Mouse (Mus musculus): ENCODE data around the gene Cbfa2t2.

Gene Cbfa2t2

DNA sequence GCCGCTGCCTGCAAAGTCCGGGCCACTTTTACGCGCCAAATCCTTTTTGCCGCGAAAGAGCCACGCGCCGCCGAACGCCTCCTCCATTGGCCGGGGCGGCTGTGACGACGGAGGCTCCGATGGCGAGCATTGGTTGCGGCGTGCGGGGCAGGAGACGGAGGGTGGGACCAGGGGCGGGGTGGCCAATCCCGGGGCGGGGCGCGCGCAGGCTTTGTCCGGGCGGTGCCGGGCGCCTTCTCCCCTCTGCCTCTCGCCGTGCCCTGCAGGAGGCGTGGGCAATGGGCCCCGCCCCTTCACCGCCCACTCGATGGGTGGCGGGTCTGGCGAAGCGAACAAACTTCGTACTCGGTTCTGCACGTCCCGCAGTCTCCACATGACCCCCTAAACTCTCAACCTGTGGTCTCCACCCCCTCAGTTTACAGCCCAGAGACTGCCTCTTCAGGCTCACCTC is 133.6 kb downstream of the Cbfa2t2 start, which contains the start of gene E2f1:
E2f1 (minus strand) TSS at position 57 of the 451 bp plus-strand sequence.
- peak; percentile 98 for DNase-seq

DNA sequence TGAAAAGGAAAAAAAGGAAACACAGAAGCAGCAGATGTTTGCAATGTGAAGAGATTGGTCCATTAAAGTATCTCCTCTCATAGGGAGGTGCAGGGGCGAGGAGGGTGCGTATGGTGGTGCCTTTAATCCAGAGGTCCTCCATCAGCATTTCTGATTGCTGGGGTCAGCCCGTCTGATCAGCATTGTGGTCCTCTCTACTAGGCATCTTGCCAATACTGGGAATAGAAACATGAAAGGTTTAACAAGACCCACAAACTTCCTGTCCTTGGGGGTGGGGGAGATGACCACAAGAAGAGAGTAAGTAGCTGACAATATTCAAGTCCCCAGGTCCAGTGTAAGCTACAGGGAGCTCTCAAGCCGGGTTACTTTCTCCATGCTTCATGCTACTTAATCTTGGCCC is 134.4 kb downstream of the Cbfa2t2 start:
- no peak for DNase-seq

DNA sequence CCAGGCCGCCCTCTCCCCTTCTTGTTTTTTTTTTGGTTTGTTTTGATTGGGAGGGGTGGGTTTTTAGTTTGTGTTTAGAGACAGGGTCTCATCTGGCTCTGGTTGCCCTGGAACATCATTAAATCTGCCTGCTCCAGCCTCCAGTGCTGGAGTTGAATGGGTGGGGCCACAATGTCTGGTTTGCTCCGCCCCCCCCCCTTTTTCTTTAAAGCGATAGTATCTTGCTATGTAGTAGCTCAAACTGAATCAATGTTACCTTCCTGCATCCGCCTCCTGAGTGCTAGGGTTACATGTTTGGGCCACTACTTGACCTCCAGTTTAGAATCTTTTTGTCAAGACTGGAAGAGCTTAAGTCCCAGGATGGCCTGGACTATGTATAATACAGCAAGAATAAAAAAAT is 135.0 kb downstream of the Cbfa2t2 start:
- DNase-seq = no peak

DNA sequence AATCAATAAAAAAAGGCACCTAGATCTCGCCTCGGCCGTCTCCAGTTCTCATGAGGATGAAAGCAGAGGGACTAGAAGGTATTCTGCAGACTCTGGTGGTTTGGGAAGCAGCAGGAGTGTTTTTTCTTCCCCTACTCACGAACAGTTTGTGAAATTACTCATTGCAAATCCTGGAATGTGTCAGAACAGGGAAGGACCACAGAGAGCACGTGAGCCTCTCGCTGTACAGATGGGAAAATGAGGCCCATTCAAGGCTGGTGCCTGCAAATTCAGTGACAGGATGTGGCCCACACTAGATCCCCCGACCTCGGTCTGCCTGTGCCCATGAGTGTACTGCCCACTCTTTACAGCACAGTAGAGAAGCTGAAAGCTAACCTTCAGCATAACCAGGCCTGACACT is 135.7 kb downstream of the Cbfa2t2 start:
- no peak for DNase-seq

DNA sequence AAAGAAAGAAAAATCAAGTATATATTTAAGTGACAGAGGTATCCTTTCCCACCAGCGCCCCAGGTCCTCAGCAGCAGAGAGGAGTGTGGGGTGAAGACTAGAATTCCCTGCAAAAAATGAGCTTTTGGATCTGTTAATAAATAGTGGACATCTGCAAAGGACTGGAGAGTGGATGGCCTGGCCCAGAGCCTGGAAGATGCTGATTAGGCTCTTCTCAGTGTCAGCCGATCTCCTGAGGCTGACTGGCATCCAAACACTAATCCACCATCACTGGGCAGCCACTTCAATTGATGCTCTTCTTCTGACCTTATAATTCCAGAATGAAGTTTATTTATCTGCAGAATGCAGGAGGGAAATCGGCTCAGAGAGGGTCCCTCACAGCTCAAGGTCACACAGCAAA is 136.7 kb downstream of the Cbfa2t2 start:
- no peak for DNase-seq

DNA sequence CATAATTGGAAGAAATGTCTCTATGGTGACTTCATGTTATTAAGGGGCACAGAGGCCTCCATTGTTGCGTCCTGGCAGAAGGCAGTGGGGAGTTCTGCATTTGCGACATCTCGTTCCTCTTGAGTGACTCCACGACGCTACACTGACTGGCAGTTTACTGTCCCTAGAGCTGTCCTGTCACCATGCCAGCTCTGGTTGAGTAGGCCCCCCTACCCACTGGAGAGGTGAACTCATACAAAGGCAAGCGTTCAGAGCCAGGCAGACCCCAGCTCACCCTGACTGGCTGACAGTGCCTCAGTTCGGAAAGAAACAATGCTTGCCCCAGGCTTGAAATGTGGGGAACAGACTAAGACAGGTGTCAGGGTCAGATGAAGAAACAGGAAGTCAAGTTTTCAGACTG is 138.0 kb downstream of the Cbfa2t2 start:
- no peak for DNase-seq

DNA sequence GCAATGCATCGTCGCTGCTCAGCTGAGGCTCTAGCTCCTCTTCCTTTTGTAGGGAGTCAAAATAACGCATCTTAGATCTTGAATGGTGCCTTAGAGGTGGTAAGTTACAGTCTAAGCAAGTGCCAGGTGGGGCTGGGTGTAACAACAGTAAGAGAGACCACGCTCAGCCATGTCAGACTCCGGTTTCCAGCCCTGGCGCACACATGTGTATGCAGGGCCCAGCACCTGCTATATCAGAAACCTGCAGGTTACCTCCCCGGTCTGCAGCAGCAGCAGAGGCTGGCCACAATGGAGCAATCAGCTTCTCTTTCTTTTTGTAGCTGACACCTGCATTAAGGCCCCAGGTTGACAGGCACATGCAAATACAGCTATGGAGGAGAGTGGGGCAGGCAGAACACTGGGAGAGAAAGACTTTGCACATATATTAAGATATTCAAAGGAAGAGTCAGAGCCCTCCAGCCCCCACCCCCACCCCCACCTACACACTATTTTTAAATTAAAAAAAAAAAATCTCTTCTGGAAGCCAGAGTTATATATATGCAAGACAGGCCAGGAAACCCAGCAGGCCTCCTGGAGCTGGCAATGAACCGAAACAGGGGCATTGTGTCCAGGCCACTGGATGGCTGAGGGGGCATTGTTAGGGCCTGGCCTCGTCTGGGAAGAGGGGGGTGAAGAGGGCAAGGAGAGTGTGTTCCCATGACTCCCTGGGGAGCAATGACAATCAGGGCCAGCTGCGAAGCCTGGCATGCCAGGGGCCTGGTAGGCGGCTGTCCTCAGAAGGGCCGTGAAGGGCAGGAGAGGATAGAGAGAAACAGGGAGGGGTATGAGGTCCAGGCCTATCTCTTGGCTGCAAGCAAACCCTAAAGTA is 140.8 kb downstream of the Cbfa2t2 start:
- DNase-seq = no peak

DNA sequence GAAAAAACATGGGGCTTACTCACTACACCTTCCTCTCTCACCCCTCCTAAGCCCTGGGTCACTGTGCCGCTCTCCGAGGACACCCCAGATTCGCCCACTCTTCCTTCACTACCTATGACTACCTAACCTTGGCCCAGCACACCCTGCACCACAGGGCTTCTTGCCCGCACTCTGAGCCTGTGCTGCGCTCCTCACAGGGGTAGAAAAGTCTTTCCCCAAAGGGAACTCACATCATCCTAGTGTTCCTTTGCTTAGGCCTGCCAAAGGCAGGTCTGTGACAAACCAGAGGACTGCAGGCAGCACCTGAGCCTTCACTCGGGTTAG is 141.4 kb downstream of the Cbfa2t2 start:
- DNase-seq = no peak

DNA sequence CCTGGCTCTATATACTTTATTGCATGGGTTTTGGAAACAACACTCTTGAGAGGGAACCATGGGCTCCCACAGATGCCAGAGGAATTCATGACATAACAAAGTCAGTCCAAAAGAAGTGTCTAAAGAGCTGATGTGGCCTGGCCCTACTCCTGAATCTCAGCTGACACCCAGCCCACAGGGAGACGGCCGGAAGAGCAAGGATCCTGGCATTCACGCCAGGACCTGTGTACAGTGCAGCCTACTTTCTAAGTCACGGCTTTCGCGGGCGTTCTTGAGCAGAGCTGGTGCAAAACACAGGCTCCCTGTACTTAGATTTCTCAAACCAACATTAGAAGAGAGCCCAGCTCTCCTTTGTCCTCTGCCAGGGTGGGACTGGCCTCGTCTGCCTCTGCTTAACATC is 144.3 kb downstream of the Cbfa2t2 start:
- no peak for DNase-seq

DNA sequence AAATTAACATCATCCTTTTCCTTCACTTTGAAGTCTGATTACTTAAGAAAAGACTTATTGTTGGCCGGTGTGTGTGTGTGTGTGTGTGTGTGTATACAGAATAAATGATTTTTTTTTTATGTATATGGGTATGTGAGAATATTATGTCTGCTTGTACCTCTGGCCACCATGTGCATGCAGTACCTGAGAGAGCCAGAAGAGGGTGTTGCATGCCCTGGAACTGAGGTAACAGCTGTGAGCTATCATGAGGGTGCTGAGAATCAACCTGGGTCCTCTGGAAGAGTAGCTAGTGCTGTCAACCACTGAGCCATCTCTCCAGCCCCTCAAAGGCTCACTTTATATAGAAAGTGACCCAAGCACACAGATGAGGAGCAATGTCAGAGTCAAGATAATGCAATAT is 145.1 kb downstream of the Cbfa2t2 start:
- no peak for DNase-seq

DNA sequence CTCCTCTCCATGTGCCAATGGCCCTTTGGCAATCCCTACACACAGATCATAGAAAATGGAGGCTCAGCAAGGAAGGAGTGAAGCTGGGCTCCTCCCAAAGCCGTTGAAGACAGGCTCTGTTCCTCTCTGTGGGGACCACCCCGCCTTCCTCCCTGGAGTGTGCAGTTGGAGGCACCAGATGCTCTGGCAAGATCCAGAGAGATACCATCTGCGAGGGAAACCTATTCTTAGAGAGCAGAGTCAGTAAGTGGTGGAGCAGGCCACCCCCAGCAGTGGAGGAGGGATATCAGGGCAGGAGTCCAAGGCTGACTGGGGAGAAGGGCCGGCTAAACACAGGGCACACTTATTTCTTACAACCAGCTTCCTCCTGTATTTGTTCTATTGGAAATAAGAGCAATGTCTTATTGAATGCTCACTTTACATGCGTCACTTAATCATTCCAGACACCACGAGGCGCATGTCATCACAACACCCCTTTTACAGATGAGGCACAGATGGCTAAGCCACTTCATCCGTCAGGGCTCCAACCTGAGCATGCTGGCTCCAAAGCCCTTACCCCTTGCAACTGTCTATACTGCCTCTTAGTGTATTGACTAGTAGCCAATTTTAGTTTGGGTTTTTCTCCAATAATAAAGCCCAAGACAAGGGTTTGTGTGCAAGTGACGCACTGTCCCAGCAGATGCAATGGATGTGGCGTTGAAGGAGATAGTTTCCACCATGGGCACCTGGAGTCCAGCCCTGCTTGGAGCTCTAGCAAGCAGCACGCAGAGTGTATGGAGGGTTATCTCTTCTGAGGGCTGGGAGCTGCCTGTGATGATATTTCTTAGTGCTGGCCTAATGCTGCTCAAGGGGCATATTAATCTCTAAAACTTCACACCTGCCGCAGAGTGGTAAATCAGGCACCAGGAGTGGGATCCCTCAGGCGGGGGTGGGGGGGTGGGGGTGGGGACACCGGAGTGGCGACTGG is 147.9 kb downstream of the Cbfa2t2 start:
- no peak for DNase-seq

DNA sequence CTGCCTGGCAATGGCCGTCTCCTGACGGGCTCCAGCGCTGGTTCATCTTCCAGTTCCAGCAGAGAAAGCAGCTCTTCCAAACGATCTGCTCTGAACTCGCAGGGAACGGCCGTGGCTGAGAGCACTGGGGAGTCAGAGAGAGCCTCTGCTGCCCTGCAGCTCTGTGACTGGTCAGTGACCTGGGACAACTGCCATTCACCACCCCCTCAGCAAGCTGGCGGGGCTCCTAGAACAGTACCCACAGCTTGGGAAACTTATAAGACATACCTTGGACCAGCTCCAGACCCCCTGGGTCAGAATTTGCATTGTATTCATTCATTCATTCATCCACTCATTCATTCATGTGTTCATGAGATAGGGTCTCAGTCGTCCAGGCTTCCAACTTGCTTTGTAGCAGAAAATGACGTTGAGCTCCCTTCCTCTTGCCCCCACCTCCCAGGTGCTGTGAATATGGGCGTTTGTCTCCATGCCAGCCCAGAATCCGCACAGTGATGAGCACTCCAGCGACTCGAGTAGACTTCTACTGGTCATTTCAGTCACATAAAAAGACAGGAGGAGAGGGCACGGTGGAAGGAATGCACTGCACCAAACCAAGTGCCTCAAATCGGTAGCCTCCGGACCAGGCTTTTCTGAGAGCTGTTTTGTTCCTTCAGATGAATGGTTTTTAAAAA is 148.8 kb downstream of the Cbfa2t2 start:
- no peak for DNase-seq

DNA sequence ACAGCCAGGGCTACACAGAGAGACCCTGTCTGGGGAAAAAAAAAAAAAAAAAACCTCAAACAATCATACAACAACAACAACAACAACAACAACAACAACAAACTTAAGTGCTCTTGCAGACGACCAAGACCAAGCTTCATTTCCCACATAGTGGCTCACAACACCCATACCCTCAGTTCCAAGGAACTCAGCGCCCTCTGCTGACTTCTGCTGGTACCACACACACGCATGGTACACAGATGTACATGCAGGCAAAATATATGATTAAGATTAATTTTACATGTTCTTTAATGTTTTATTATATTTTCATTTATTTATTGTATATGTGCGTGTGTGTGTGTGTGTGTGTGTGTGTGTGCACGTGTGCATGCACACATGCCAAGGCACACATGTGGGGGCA is 150.1 kb downstream of the Cbfa2t2 start:
- DNase-seq = peak; percentile 66
